Mouse (Mus musculus) midbrain, embryonic 15.5 days (tissue): ENCODE measurements around the gene Net1. TPM values are rescaled to one million over a fixed set of nuclear protein-coding genes. Genes with fewer than 3 reads are reported as not detected.
"Not testable (repeated sequence)": the region's sequence is repeated elsewhere in the genome, so short reads cannot be mapped to it uniquely, and the experiment has no call there.

Experiments used
- ATAC-seq: fragments of 200-750 bp; cut with Nextera tagmentation; replicated peaks from 2 replicates; pipeline ENCODE4 v1.8.0; 2017; ENCODE audit warnings: moderate TSS enrichment
- H3K27ac ChIP-seq: fragments of 300-500 bp; sonication (generic); 2 replicates; pipeline ENCODE4 v1.5.1; 2015; ENCODE audit warnings: mild to moderate bottlenecking, inconsistent platforms
- H3K27me3 ChIP-seq: fragments of 300-500 bp; sonication (generic); replicated peaks from 2 replicates; pipeline ENCODE4 v1.6.1; 2015; ENCODE audit warnings: inconsistent platforms
- H3K36me3 ChIP-seq: fragments of 300-500 bp; sonication (generic); replicated peaks from 2 replicates; pipeline ENCODE4 v1.6.1; 2015; ENCODE audit warnings: inconsistent platforms
- H3K4me1 ChIP-seq: fragments of 300-500 bp; sonication (generic); 2 replicates; pipeline ENCODE4 v1.6.1; 2015; ENCODE audit warnings: inconsistent platforms
- H3K4me2 ChIP-seq: fragments of 300-500 bp; sonication (generic); 2 replicates; pipeline ENCODE4 v1.6.1; 2015; ENCODE audit warnings: inconsistent platforms, mild to moderate bottlenecking, moderate library complexity
- H3K4me3 ChIP-seq: fragments of 300-500 bp; sonication (generic); 2 replicates; pipeline ENCODE4 v1.5.1; 2015; ENCODE audit warnings: mild to moderate bottlenecking, inconsistent platforms
- H3K9ac ChIP-seq: fragments of 300-500 bp; sonication (generic); 2 replicates; pipeline ENCODE4 v1.6.1; 2015; ENCODE audit warnings: mild to moderate bottlenecking, inconsistent platforms
- H3K9me3 ChIP-seq: fragments of 300-500 bp; sonication (generic); 2 replicates; pipeline ENCODE4 v1.6.1; 2016; ENCODE audit warnings: inconsistent platforms
- WGBS: fragments of 180-500 bp; shearing (Covaris S2); methylation state at CpG from one replicate; pipeline ENCODE4 v1.1.7; 2015; ENCODE audit warnings: mixed read lengths; 5-methylcytosine and 5-hydroxymethylcytosine counted together
- polyA plus RNA-seq: library from polyadenylated mRNA; unstranded; fragments of >200 nt; fragmentation: Nextera tagmentation; extraction: Ambion mirVana; gene quantifications from 2 replicates; pipeline ENCODE4 v1.2.1, GENCODE M21; 2015

The Net1 gene
- polyA plus RNA-seq, 1 experiment from 2014 or later: 12.2 TPM

GRCm38 (mm10) chr13:3907151-3907696 is 10.8 kb downstream of the Net1 start:
- no peak for ATAC-seq
- no peaks in the 10 kb centered on the region for H3K9me3 ChIP-seq
- H3K27me3 ChIP-seq: no peaks in the 10 kb centered on the region
- H3K4me1 ChIP-seq: no peaks in the 10 kb centered on the region
- WGBS: 78% methylated on average over 6 of the region's 6 CpGs
- H3K36me3 ChIP-seq: no peaks in the 10 kb centered on the region
- H3K9ac ChIP-seq: no peak overlapping the region
- no peak overlapping the region for H3K4me2 ChIP-seq
- no peak overlapping the region for H3K4me3 ChIP-seq
- H3K27ac ChIP-seq: no peak overlapping the region

- Histone ChIP-seq H3K9me3 (no peaks in the 10 kb centered on the region), H3K27ac (no peak overlapping the region), H3K27me3 (no peaks in the 10 kb centered on the region), H3K4me1 (no peaks in the 10 kb centered on the region), H3K4me3 (no peak overlapping the region), H3K36me3 (no peaks in the 10 kb centered on the region), H3K4me2 (no peak overlapping the region), H3K9ac (no peak overlapping the region)
- ATAC-seq: no peak
- 94% methylated on average over 9 of the region's 9 CpGs for WGBS
Measured at GRCm38 (mm10) chr13:3899301-3899700, 18.7 kb downstream of the Net1 start.

DNA sequence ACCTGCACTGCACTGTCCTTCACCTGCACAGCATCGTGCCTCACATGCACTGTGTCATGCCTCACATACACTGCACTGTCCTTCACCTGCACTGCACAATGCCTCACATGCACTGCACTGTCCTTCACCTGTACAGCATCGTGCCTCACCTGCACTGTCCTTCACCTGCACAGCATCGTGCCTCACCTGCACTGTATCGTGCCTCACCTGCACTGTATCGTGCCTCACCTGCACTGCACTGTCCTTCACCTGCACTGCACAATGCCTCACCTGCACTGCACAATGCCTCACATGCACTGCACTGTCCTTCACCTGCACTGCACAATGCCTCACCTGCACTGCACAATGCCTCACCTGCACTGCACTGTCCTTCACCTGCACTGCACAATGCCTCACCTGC is 19.8 kb downstream of the Net1 start:
- not testable (repeated sequence) for H3K27me3 ChIP-seq, H3K4me3 ChIP-seq, H3K27ac ChIP-seq

DNA sequence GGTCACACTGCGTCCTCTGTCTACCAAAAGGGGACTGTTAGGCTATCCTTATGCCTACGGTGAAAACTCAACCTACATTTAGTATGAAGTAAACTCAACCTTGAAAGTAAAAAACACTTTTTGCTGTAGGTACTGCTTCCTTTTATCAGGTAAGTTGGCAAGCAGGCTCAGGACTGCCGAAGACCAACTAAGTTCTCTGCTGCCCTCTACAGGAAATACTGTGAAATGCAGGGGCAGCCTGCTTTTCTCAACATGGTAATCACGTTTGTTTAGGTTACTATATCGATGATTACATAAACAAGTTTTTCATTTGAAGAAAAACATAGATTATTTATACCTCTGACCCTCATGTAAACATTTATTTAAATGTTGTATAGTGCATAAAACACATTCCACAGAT is 21.1 kb downstream of the Net1 start:
- no peak for ATAC-seq
- Histone ChIP-seq H3K36me3 (no peaks in the 10 kb centered on the region), H3K27me3 (no peaks in the 10 kb centered on the region), H3K9me3 (no peaks in the 10 kb centered on the region), H3K4me1 (peaks cover 5% of the 10 kb centered on the region), H3K4me3 (no peak overlapping the region), H3K4me2 (no peak overlapping the region), H3K9ac (no peak overlapping the region), H3K27ac (no peak overlapping the region)
- WGBS: 40% methylated on average over 5 of the region's 5 CpGs

More for the DNA sequence above, 19.8 kb downstream of the Net1 start:
- WGBS: 96% methylated on average over 5 of the region's 5 CpGs
- not testable (repeated sequence) for H3K9me3 ChIP-seq, H3K4me1 ChIP-seq, H3K4me2 ChIP-seq, H3K36me3 ChIP-seq, H3K9ac ChIP-seq, ATAC-seq

GRCm38 (mm10) chr13:3896032-3896431 is 22.0 kb downstream of the Net1 start:
- Histone ChIP-seq H3K4me3 (no peak overlapping the region), H3K27me3 (no peaks in the 10 kb centered on the region), H3K9me3 (no peaks in the 10 kb centered on the region), H3K4me2 (no peak overlapping the region), H3K36me3 (no peaks in the 10 kb centered on the region), H3K4me1 (peaks cover 5% of the 10 kb centered on the region), H3K9ac (no peak overlapping the region), H3K27ac (no peak overlapping the region)
- no peak for ATAC-seq
- WGBS: 93% methylated on average over 6 of the region's 6 CpGs

- Histone ChIP-seq H3K9ac (no peak overlapping the region), H3K9me3 (no peaks in the 10 kb centered on the region), H3K27ac (no peak overlapping the region), H3K4me3 (no peak overlapping the region), H3K27me3 (no peaks in the 10 kb centered on the region), H3K36me3 (no peaks in the 10 kb centered on the region), H3K4me1 (peaks cover 5% of the 10 kb centered on the region), H3K4me2 (no peak overlapping the region)
- no peak for ATAC-seq
- 85% methylated on average over 8 of the region's 8 CpGs for WGBS
Measured at GRCm38 (mm10) chr13:3895397-3895980, 22.5 kb downstream of the Net1 start.

DNA sequence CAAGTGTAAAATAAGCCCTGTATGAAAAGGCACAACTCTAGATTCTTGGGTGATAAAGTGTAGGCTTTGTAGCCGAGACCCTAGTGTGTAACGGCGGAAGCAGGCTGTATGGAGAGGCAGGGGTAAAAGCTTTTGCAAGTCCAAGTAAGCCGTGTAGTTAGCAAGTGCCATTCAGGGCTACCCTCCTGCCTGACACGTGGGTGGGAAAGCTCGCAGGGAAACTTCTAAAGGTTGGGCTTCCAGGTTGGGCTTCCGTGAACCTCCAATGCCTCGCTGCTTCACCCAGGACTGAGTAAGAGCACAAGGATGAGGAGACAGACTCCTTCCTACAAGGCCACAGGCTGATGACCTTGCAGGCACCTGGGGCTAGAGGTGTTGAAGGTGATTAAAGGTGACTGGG is 23.5 kb downstream of the Net1 start:
- no peak overlapping the region for H3K9ac ChIP-seq
- H3K27me3 ChIP-seq: no peaks in the 10 kb centered on the region
- H3K27ac ChIP-seq: no peak overlapping the region
- peaks cover 5% of the 10 kb centered on the region for H3K4me1 ChIP-seq
- H3K4me2 ChIP-seq: no peak overlapping the region
- 80% methylated on average over 8 of the region's 8 CpGs for WGBS
- H3K4me3 ChIP-seq: no peak overlapping the region
- no peak for ATAC-seq
- H3K9me3 ChIP-seq: no peaks in the 10 kb centered on the region
- H3K36me3 ChIP-seq: no peaks in the 10 kb centered on the region

- WGBS: under 1% methylated on average over 35 of the region's 35 CpGs
- no peaks in the 10 kb centered on the region for H3K27me3 ChIP-seq
- H3K9ac ChIP-seq: peak overlapping the region; percentile 48
- peak; percentile 99 for ATAC-seq
- peak overlapping the region; percentile 56 for H3K4me3 ChIP-seq
- H3K9me3 ChIP-seq: no peaks in the 10 kb centered on the region
- peaks cover 5% of the 10 kb centered on the region for H3K4me1 ChIP-seq
- 0 out of 2 replicates have a peak, but pooled peaks cover 5% of the 10 kb centered on the region for H3K36me3 ChIP-seq
- peak overlapping the region; percentile 84 for H3K4me2 ChIP-seq
- H3K27ac ChIP-seq: no peak overlapping the region
Measured at GRCm38 (mm10) chr13:3893126-3893734, 24.8 kb downstream of the Net1 start.

- 21% methylated on average over 7 of the region's 7 CpGs for WGBS
- no peak for ATAC-seq
- no peak overlapping the region for H3K27ac ChIP-seq
- 0 out of 2 replicates have a peak overlapping the region, but pooled peaks have one; percentile 29 for H3K9ac ChIP-seq
- H3K4me1 ChIP-seq: peaks cover 5% of the 10 kb centered on the region
- peak overlapping the region; percentile 84 for H3K4me2 ChIP-seq
- H3K9me3 ChIP-seq: no peaks in the 10 kb centered on the region
- 0 out of 2 replicates have a peak, but pooled peaks cover 5% of the 10 kb centered on the region for H3K36me3 ChIP-seq
- H3K27me3 ChIP-seq: no peaks in the 10 kb centered on the region
- peak overlapping the region; percentile 56 for H3K4me3 ChIP-seq
Measured at GRCm38 (mm10) chr13:3892601-3893000, 25.4 kb downstream of the Net1 start.

- H3K4me3 ChIP-seq: no peak overlapping the region
- WGBS: 60% methylated on average over 8 of the region's 8 CpGs
- no peaks in the 10 kb centered on the region for H3K9me3 ChIP-seq
- H3K4me2 ChIP-seq: no peak overlapping the region
- no peak for ATAC-seq
- no peaks in the 10 kb centered on the region for H3K27me3 ChIP-seq
- H3K4me1 ChIP-seq: peaks cover 5% of the 10 kb centered on the region
- H3K27ac ChIP-seq: no peak overlapping the region
- no peak overlapping the region for H3K9ac ChIP-seq
- 0 out of 2 replicates have a peak, but pooled peaks cover 5% of the 10 kb centered on the region for H3K36me3 ChIP-seq
Measured at GRCm38 (mm10) chr13:3891479-3892087, 26.4 kb downstream of the Net1 start.

- 64% methylated on average over 8 of the region's 8 CpGs for WGBS
- no peak for ATAC-seq
- H3K9me3 ChIP-seq: no peaks in the 10 kb centered on the region
Measured at GRCm38 (mm10) chr13:3890061-3890460, 28.0 kb downstream of the Net1 start.

DNA sequence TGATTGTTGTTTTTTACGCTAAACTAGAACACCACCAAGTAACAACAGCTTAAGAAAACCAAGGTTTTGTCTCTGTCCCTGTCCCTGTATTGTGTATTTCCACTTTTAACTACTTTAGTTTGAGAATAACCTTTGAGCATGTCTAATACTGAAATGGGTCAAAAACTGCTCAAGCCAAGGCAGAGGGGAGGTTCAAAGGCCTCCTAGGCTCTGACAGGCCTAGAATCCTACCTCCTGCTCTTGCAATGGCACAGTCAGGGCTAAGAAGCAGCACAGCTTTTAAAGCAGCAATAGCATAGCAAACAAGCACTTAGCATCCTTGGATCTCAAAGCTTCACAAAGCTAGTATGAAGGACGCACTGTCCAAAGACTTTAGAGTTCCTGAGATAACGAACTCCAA is 28.9 kb downstream of the Net1 start:
- Histone ChIP-seq H3K27me3 (no peaks in the 10 kb centered on the region), H3K4me1 (peaks cover 5% of the 10 kb centered on the region), H3K36me3 (0 out of 2 replicates have a peak, but pooled peaks cover 5% of the 10 kb centered on the region), H3K4me2 (no peak overlapping the region), H3K27ac (no peak overlapping the region), H3K9ac (no peak overlapping the region), H3K4me3 (no peak overlapping the region), H3K9me3 (no peaks in the 10 kb centered on the region)
- no peak for ATAC-seq
- 94% methylated on average over 3 of the region's 3 CpGs for WGBS

More at GRCm38 (mm10) chr13:3890061-3890460, 28.0 kb downstream of the Net1 start:
- Histone ChIP-seq H3K4me2 (no peak overlapping the region), H3K4me1 (peaks cover 5% of the 10 kb centered on the region), H3K9ac (no peak overlapping the region), H3K27me3 (no peaks in the 10 kb centered on the region), H3K36me3 (0 out of 2 replicates have a peak, but pooled peaks cover 5% of the 10 kb centered on the region), H3K4me3 (no peak overlapping the region), H3K27ac (no peak overlapping the region)
